Mouse (Mus musculus): Measurements from ENCODE around the gene Tmeff2. TPM values are rescaled to one million over a fixed set of nuclear protein-coding genes. Genes with fewer than 3 reads are reported as not detected.

The Tmeff2 gene
- total RNA-seq, 2 experiments from 2014 or later = 53.1 to 57.3 TPM

- DNase-seq (ENCODE audit: low spot score in 2 of 2) = no peak
These were observed 200.7 kb downstream of the Tmeff2 start for GRCm38 (mm10) chr1:51101034-51101590.

- DNase-seq (ENCODE audit: low spot score in 2 of 2) = no peak
These were observed 204.3 kb downstream of the Tmeff2 start for GRCm38 (mm10) chr1:51104698-51105097.

- no peak for DNase-seq (ENCODE audit: low spot score in 2 of 2)
These were observed 206.0 kb downstream of the Tmeff2 start for GRCm38 (mm10) chr1:51106401-51106920.

- DNase-seq (ENCODE audit: low spot score in 2 of 2) = no peak
These were observed 206.9 kb downstream of the Tmeff2 start for GRCm38 (mm10) chr1:51107299-51107698.

GRCm38 (mm10) chr1:51114721-51115120 lies 214.3 kb downstream of the Tmeff2 start:
- DNase-seq (ENCODE audit: low spot score in 2 of 2) = peak in 1 of 2 experiments; percentile 32

- DNase-seq (ENCODE audit: low spot score in 2 of 2) = peak in 1 of 2 experiments; percentile 27
These were observed 215.3 kb downstream of the Tmeff2 start for GRCm38 (mm10) chr1:51115761-51116160.

GRCm38 (mm10) chr1:51117830-51118229 lies 217.4 kb downstream of the Tmeff2 start:
- no peak for DNase-seq (ENCODE audit: low spot score in 2 of 2)

GRCm38 (mm10) chr1:51125671-51126424 lies 225.4 kb downstream of the Tmeff2 start:
- DNase-seq (ENCODE audit: low spot score in 2 of 2) = no peak

- DNase-seq (ENCODE audit: low spot score in 2 of 2) = no peak
These were observed 225.9 kb downstream of the Tmeff2 start for GRCm38 (mm10) chr1:51126425-51126765.

- no peak for DNase-seq (ENCODE audit: low spot score in 2 of 2)
These were observed 236.3 kb downstream of the Tmeff2 start for GRCm38 (mm10) chr1:51136792-51137191.

GRCm38 (mm10) chr1:51139605-51140004 lies 239.2 kb downstream of the Tmeff2 start:
- no peak for DNase-seq (ENCODE audit: low spot score in 2 of 2)

- no peak for DNase-seq (ENCODE audit: low spot score in 2 of 2)
These were observed 240.9 kb downstream of the Tmeff2 start for GRCm38 (mm10) chr1:51141381-51141780.

GRCm38 (mm10) chr1:51142729-51143128 lies 242.3 kb downstream of the Tmeff2 start:
- DNase-seq (ENCODE audit: low spot score in 2 of 2) = no peak

- no peak for DNase-seq (ENCODE audit: low spot score in 2 of 2)
These were observed 245.2 kb downstream of the Tmeff2 start for GRCm38 (mm10) chr1:51145693-51146092.

GRCm38 (mm10) chr1:51148481-51149137 lies 248.2 kb downstream of the Tmeff2 start:
- no peak for DNase-seq (ENCODE audit: low spot score in 2 of 2)

GRCm38 (mm10) chr1:51149488-51149887 lies 249.0 kb downstream of the Tmeff2 start:
- no peak for DNase-seq (ENCODE audit: low spot score in 2 of 2)

GRCm38 (mm10) chr1:51149890-51150289 lies 249.4 kb downstream of the Tmeff2 start:
- no peak for DNase-seq (ENCODE audit: low spot score in 2 of 2)

- DNase-seq (ENCODE audit: low spot score in 2 of 2) = no peak
These were observed 251.6 kb downstream of the Tmeff2 start for GRCm38 (mm10) chr1:51152017-51152416.

GRCm38 (mm10) chr1:51152856-51153255 lies 252.4 kb downstream of the Tmeff2 start:
- DNase-seq (ENCODE audit: low spot score in 2 of 2) = no peak

GRCm38 (mm10) chr1:51184276-51184675 lies 283.8 kb downstream of the Tmeff2 start:
- DNase-seq (ENCODE audit: low spot score in 2 of 2) = no peak

- no peak for DNase-seq (ENCODE audit: low spot score in 2 of 2)
These were observed 288.6 kb downstream of the Tmeff2 start for GRCm38 (mm10) chr1:51189008-51189407.

- no peak for DNase-seq (ENCODE audit: low spot score in 2 of 2)
These were observed 290.8 kb downstream of the Tmeff2 start for GRCm38 (mm10) chr1:51191253-51191652.

Data from layer of hippocampus, adult 18-20 months (tissue).